Mouse (Mus musculus) spleen, adult 2 months (tissue): ENCODE measurements around the gene Gm20388. TPM values are rescaled to one million over a fixed set of nuclear protein-coding genes. Genes with fewer than 3 reads are reported as not detected.

Source experiments
- DNase-seq, 2 experiments: peaks; one replicate each; pipeline versions ENCODE4 v3.0.0 to v3.0.0-alpha.2; 2012 to 2021; ENCODE audit warnings: low spot score in 2 of 2, low read depth in 1 of 2
- H3K27ac ChIP-seq: fragments of 200-500 bp; 2 replicates; pipeline ENCODE4 v1.5.1; 2012; ENCODE audit warnings: low read length, inconsistent platforms; ENCODE audit not compliant: insufficient read depth
- H3K27me3 ChIP-seq: fragments of 200-500 bp; 2 replicates; pipeline ENCODE4 v1.6.1; 2012; ENCODE audit warnings: mild to moderate bottlenecking, moderate library complexity, low read length, inconsistent platforms; ENCODE audit not compliant: control insufficient read depth, insufficient read depth
- H3K36me3 ChIP-seq: fragments of 200-500 bp; 2 replicates; pipeline ENCODE4 v1.6.1; 2012; ENCODE audit warnings: mild to moderate bottlenecking, low read length, inconsistent platforms; ENCODE audit not compliant: control insufficient read depth, insufficient read depth
- H3K4me1 ChIP-seq: fragments of 200-500 bp; 2 replicates; pipeline ENCODE4 v1.6.1; 2011; ENCODE audit warnings: inconsistent platforms; ENCODE audit not compliant: control insufficient read depth, insufficient read depth, insufficient read length
- H3K4me3 ChIP-seq: fragments of 200-500 bp; 2 replicates; pipeline ENCODE4 v1.5.1; 2011; ENCODE audit warnings: mild to moderate bottlenecking, inconsistent platforms; ENCODE audit not compliant: insufficient read depth, insufficient read length; ENCODE audit errors: extremely low read depth
- CTCF ChIP-seq: fragments of 200-500 bp; IDR thresholded peaks from 2 replicates; pipeline ENCODE4 v1.5.1; 2011; ENCODE audit warnings: mild to moderate bottlenecking, inconsistent platforms; ENCODE audit not compliant: insufficient read depth, insufficient read length, insufficient replicate concordance; ENCODE audit errors: extremely low read depth
- POLR2A ChIP-seq: fragments of 200-500 bp; IDR thresholded peaks from 2 replicates; pipeline ENCODE4 v1.6.1; 2011; ENCODE audit warnings: low read depth, low read length, inconsistent platforms
- WGBS: fragments of 180-500 bp; shearing (Covaris S2); methylation state at CpG from one replicate; pipeline ENCODE4 v1.1.7; 2018; 5-methylcytosine and 5-hydroxymethylcytosine counted together
- polyA plus RNA-seq: library from polyadenylated mRNA; depleted of rRNA; stranded (reverse); fragments of >200 nt; gene quantifications from 2 replicates; pipeline ENCODE4 v1.2.3, GENCODE M21; 2012

Gene Gm20388
- polyA plus RNA-seq, 1 experiment: 26.1 TPM

DNA sequence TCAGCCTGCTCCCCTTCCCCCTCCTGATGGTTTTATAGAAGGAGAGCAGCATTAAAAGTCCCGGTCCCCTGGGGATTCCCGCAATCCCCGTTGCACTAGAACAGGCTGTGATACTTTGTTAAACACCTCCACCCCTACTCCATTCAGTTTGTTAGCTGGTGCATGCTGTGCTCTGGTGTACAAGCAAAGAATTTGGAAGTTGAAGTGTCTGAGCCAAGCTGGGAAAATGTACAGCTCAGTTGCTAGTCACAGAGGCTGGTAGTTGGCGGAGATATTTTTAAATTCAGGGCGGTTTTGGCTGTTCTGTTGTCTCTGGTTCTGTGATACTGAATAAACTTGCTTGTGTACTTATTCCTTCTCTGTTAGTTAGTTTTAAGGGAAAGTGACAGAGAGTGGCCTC, 42.1 kb downstream of the Gm20388 start:
- TF ChIP-seq CTCF (no peak), POLR2A (no peak)
- Histone ChIP-seq H3K27ac (no peak overlapping the region), H3K4me1 (no peaks in the 10 kb centered on the region), H3K36me3 (peaks cover 69% of the 10 kb centered on the region), H3K4me3 (no peak overlapping the region), H3K27me3 (no peaks in the 10 kb centered on the region)
- DNase-seq: no peak
- WGBS: 89% methylated on average over 5 of the region's 5 CpGs

- H3K27ac ChIP-seq: no peak overlapping the region
- DNase-seq: no peak
- no peaks in the 10 kb centered on the region for H3K4me1 ChIP-seq
- H3K4me3 ChIP-seq: no peak overlapping the region
- peaks cover 56% of the 10 kb centered on the region for H3K36me3 ChIP-seq
- WGBS: 93% methylated on average over 8 of the region's 8 CpGs
- no peaks in the 10 kb centered on the region for H3K27me3 ChIP-seq
- TF ChIP-seq POLR2A (no peak), CTCF (no peak)
Observed at GRCm38 (mm10) chr8:119955333-119955732, 44.7 kb downstream of the Gm20388 start.

- Histone ChIP-seq H3K27ac (no peak overlapping the region), H3K4me3 (no peak overlapping the region), H3K27me3 (no peaks in the 10 kb centered on the region), H3K36me3 (peaks cover 36% of the 10 kb centered on the region), H3K4me1 (no peaks in the 10 kb centered on the region)
- DNase-seq: no peak
- TF ChIP-seq CTCF (no peak), POLR2A (no peak)
- WGBS: 95% methylated on average over 10 of the region's 10 CpGs
Observed at GRCm38 (mm10) chr8:119958076-119958475, 47.4 kb downstream of the Gm20388 start.

DNA sequence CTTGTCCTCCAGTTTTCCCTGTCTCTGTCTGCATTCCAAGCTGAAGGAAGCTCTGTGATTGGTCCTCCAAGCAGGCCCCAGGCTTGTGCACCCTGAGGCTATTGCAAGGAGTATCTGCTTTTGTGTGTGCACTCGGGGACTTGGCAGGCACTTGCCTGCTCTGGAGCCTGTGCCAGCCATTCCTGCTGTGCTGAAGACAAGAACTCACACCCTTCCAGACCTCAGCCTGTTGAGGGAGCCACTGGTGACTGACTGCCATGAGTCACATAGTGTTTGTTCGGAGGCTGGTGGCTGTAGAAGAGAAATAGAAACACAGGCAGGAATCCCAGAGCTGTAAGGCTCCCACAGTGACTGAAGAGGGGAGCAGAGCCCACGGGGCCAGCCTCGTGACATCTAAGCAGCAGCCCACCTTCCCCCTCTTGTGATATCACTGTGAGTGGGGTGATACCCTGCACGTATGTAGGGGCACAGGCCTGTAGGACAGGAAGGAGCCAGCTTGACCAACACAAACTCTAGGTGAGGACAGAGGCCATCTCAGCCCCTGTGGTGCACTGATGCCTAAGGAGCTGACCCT, 50.0 kb downstream of the Gm20388 start:
- DNase-seq: no peak
- TF ChIP-seq POLR2A (no peak), CTCF (no peak)
- 88% methylated on average over 5 of the region's 5 CpGs for WGBS
- Histone ChIP-seq H3K27me3 (no peaks in the 10 kb centered on the region), H3K4me1 (no peaks in the 10 kb centered on the region), H3K36me3 (peaks cover 14% of the 10 kb centered on the region), H3K27ac (no peak overlapping the region), H3K4me3 (no peak overlapping the region)

GRCm38 (mm10) chr8:119964859-119965258, 54.2 kb downstream of the Gm20388 start:
- Histone ChIP-seq H3K4me3 (no peak overlapping the region), H3K27ac (no peak overlapping the region)

DNA sequence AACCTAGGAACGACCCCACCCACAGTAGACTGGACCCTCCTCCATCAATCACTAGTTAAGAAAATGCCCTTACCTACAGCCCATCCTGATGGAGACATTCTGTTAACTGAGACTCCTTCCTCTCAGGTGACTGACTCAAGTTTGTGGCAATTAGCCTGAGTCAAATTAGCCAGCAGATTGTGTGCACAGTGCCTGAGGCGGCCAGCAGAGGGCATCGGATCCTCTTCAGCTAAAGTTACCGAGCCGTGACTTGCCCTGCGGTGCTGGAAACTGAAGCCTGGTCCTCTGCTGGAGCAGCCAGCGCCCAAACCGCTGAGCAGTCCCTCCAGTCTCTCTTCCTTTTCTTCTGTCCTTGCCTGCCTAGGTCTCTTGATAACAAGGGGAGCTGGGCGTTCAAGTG, 56.8 kb downstream of the Gm20388 start:
- Histone ChIP-seq H3K4me1 (no peaks in the 10 kb centered on the region), H3K27ac (no peak overlapping the region), H3K4me3 (no peak overlapping the region), H3K36me3 (no peaks in the 10 kb centered on the region), H3K27me3 (no peaks in the 10 kb centered on the region)
- WGBS: 88% methylated on average over 9 of the region's 9 CpGs
- DNase-seq: no peak
- TF ChIP-seq POLR2A (no peak), CTCF (no peak)

More at GRCm38 (mm10) chr8:119964859-119965258, 54.2 kb downstream of the Gm20388 start:
- no peaks in the 10 kb centered on the region for H3K36me3 ChIP-seq
- no peaks in the 10 kb centered on the region for H3K27me3 ChIP-seq
- DNase-seq: no peak
- 72% methylated on average over 4 of the region's 4 CpGs for WGBS
- H3K4me1 ChIP-seq: no peaks in the 10 kb centered on the region
- TF ChIP-seq CTCF (no peak), POLR2A (no peak)

GRCm38 (mm10) chr8:119970169-119970568, 59.5 kb downstream of the Gm20388 start:
- H3K36me3 ChIP-seq: no peaks in the 10 kb centered on the region
- 89% methylated on average over 9 of the region's 9 CpGs for WGBS
- no peaks in the 10 kb centered on the region for H3K4me1 ChIP-seq
- H3K27me3 ChIP-seq: no peaks in the 10 kb centered on the region
- no peak for TF ChIP-seq POLR2A
- TF ChIP-seq CTCF: no peak
- H3K4me3 ChIP-seq: no peak overlapping the region
- DNase-seq: no peak
- no peak overlapping the region for H3K27ac ChIP-seq
